Mouse (Mus musculus): ENCODE measurements at regions not wholly inside any gene's neighbourhood (a gene's known extent, or its start where the extent isn't known, plus 50 kb on each side); places are given as distances from the start of the nearest gene placed in this dataset.

GRCm38 (mm10) chr17:44418676-44419404, 230.5 kb downstream of the Clic5 start:
- no peaks in the 10 kb centered on the region; the same call in 1 of the 2 replicates for H3K27me3 ChIP-seq (replicated peaks; ENCODE audit: control insufficient read depth, insufficient read depth, low read length)
- H3K4me1 ChIP-seq (ENCODE audit: control insufficient read depth, insufficient read depth, low read length) = 0 out of 2 replicates have a peak, but pooled peaks cover 2% of the 10 kb centered on the region
- TF ChIP-seq CTCF (conservative IDR thresholded peaks at IDR 0.05; ENCODE audit: insufficient read depth, insufficient read length, low read depth, low read length) = no peak
- TF ChIP-seq POLR2A (IDR thresholded peaks at IDR 0.05; ENCODE audit: low read depth, low read length) = no peak
- H3K27ac ChIP-seq (ENCODE audit: insufficient read depth, low read depth, low read length) = no peak overlapping the region
- peak; percentile 17 for DNase-seq
- no peak overlapping the region for H3K4me3 ChIP-seq (ENCODE audit: insufficient read depth, low read depth, low read length)
- H3K36me3 ChIP-seq (ENCODE audit: control insufficient read depth, insufficient read depth, low read length) = no peaks in the 10 kb centered on the region
- WGBS = 60% methylated on average over 11 of the region's 11 CpGs

DNA sequence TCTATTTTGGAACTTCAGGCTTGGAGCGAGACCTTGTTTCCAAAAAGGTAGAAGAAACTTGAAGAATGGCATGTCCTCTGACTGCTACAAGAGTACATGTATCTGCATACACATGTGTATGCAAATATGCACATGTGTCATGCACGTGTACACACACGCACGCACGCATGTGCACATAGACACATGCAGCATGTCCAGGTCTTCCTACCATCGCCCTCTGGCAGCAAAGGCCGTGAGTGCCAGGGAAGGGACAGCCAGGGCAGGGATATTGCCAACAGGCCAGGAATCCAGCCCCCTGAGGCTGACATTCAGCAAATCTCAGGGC, 231.0 kb downstream of the Clic5 start:
- no peak overlapping the region for H3K27ac ChIP-seq (ENCODE audit: insufficient read depth, low read depth, low read length)
- H3K4me3 ChIP-seq (ENCODE audit: insufficient read depth, low read depth, low read length) = no peak overlapping the region
- H3K36me3 ChIP-seq (ENCODE audit: control insufficient read depth, insufficient read depth, low read length) = no peaks in the 10 kb centered on the region
- H3K4me1 ChIP-seq (ENCODE audit: control insufficient read depth, insufficient read depth, low read length) = 0 out of 2 replicates have a peak, but pooled peaks cover 2% of the 10 kb centered on the region
- no peak for TF ChIP-seq POLR2A (IDR thresholded peaks at IDR 0.05; ENCODE audit: low read depth, low read length)
- no peak for TF ChIP-seq CTCF (conservative IDR thresholded peaks at IDR 0.05; ENCODE audit: insufficient read depth, insufficient read length, low read depth, low read length)
- H3K27me3 ChIP-seq (replicated peaks; ENCODE audit: control insufficient read depth, insufficient read depth, low read length) = no peaks in the 10 kb centered on the region; the same call in 1 of the 2 replicates
- 94% methylated on average over 7 of the region's 7 CpGs for WGBS
- DNase-seq = no peak

- Histone ChIP-seq H3K27me3 (replicated peaks; ENCODE audit: control insufficient read depth, insufficient read depth, low read length) (no peaks in the 10 kb centered on the region; the same call in 1 of the 2 replicates), H3K4me3 (ENCODE audit: insufficient read depth, low read depth, low read length) (no peak overlapping the region), H3K36me3 (ENCODE audit: control insufficient read depth, insufficient read depth, low read length) (no peaks in the 10 kb centered on the region), H3K27ac (ENCODE audit: insufficient read depth, low read depth, low read length) (no peak overlapping the region), H3K4me1 (ENCODE audit: control insufficient read depth, insufficient read depth, low read length) (0 out of 2 replicates have a peak, but pooled peaks cover 2% of the 10 kb centered on the region)
- 78% methylated on average over 9 of the region's 9 CpGs for WGBS
- TF ChIP-seq CTCF (conservative IDR thresholded peaks at IDR 0.05; ENCODE audit: insufficient read depth, insufficient read length, low read depth, low read length) (no peak), POLR2A (IDR thresholded peaks at IDR 0.05; ENCODE audit: low read depth, low read length) (no peak)
- DNase-seq = no peak
Measured at GRCm38 (mm10) chr17:44420098-44421070, 232.0 kb downstream of the Clic5 start.

- Histone ChIP-seq H3K27me3 (replicated peaks; ENCODE audit: control insufficient read depth, insufficient read depth, low read length) (no peaks in the 10 kb centered on the region; the same call in 1 of the 2 replicates), H3K27ac (ENCODE audit: insufficient read depth, low read depth, low read length) (no peak overlapping the region), H3K36me3 (ENCODE audit: control insufficient read depth, insufficient read depth, low read length) (no peaks in the 10 kb centered on the region), H3K4me1 (ENCODE audit: control insufficient read depth, insufficient read depth, low read length) (0 out of 2 replicates have a peak, but pooled peaks cover 2% of the 10 kb centered on the region), H3K4me3 (ENCODE audit: insufficient read depth, low read depth, low read length) (no peak overlapping the region)
- no peak for TF ChIP-seq POLR2A (IDR thresholded peaks at IDR 0.05; ENCODE audit: low read depth, low read length)
- no peak for TF ChIP-seq CTCF (conservative IDR thresholded peaks at IDR 0.05; ENCODE audit: insufficient read depth, insufficient read length, low read depth, low read length)
- no peak for DNase-seq
- 79% methylated on average over 2 of the region's 2 CpGs for WGBS
Measured at GRCm38 (mm10) chr17:44422161-44422560, 233.8 kb downstream of the Clic5 start.

GRCm38 (mm10) chr17:44422865-44423264, 234.5 kb downstream of the Clic5 start:
- Histone ChIP-seq H3K4me3 (ENCODE audit: insufficient read depth, low read depth, low read length) (no peak overlapping the region), H3K36me3 (ENCODE audit: control insufficient read depth, insufficient read depth, low read length) (no peaks in the 10 kb centered on the region), H3K4me1 (ENCODE audit: control insufficient read depth, insufficient read depth, low read length) (0 out of 2 replicates have a peak, but pooled peaks cover 2% of the 10 kb centered on the region), H3K27me3 (replicated peaks; ENCODE audit: control insufficient read depth, insufficient read depth, low read length) (no peaks in the 10 kb centered on the region; the same call in 1 of the 2 replicates), H3K27ac (ENCODE audit: insufficient read depth, low read depth, low read length) (no peak overlapping the region)
- WGBS = 72% methylated on average over 5 of the region's 5 CpGs
- TF ChIP-seq POLR2A (IDR thresholded peaks at IDR 0.05; ENCODE audit: low read depth, low read length) (no peak), CTCF (conservative IDR thresholded peaks at IDR 0.05; ENCODE audit: insufficient read depth, insufficient read length, low read depth, low read length) (no peak)
- DNase-seq = no peak

DNA sequence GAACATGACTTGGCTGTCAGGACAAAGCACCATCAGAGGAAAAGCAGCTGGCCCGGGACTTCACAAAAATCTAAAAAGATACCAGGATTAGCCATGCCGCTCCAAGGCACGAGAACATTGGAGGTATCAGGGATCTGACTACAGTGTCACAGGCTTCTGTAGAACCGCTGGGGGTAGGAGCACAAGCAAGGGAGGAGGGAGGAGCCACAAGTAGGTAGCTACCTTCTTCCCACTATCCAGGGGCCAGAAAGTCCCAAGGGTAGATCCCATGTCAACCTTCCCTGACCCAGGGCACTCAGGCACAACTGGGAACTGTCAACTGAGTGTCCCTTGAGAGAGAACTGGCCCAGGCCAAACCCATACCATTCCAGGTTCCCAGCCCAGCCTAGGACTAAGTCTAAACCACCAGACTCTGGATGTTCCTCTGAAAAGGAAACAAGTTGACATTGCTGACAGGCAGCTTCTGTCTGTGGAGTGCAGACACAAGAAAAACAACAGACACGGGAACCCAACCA, 235.1 kb downstream of the Clic5 start:
- DNase-seq = no peak
- Histone ChIP-seq H3K4me3 (ENCODE audit: insufficient read depth, low read depth, low read length) (no peak overlapping the region), H3K36me3 (ENCODE audit: control insufficient read depth, insufficient read depth, low read length) (no peaks in the 10 kb centered on the region), H3K27ac (ENCODE audit: insufficient read depth, low read depth, low read length) (no peak overlapping the region), H3K4me1 (ENCODE audit: control insufficient read depth, insufficient read depth, low read length) (0 out of 2 replicates have a peak, but pooled peaks cover 2% of the 10 kb centered on the region), H3K27me3 (replicated peaks; ENCODE audit: control insufficient read depth, insufficient read depth, low read length) (no peaks in the 10 kb centered on the region; the same call in 1 of the 2 replicates)
- WGBS = 85% methylated on average over 5 of the region's 5 CpGs
- TF ChIP-seq CTCF (conservative IDR thresholded peaks at IDR 0.05; ENCODE audit: insufficient read depth, insufficient read length, low read depth, low read length) = no peak
- TF ChIP-seq POLR2A (IDR thresholded peaks at IDR 0.05; ENCODE audit: low read depth, low read length) = no peak

Measured in kidney, adult 2 months (tissue).